Mouse (Mus musculus): ENCODE measurements around the gene Trim15. TPM values are rescaled to one million over a fixed set of nuclear protein-coding genes. Genes with fewer than 3 reads are reported as not detected.

The Trim15 gene
- polyA plus RNA-seq, 1 experiment from 2014 or later: 0.25 TPM

DNA sequence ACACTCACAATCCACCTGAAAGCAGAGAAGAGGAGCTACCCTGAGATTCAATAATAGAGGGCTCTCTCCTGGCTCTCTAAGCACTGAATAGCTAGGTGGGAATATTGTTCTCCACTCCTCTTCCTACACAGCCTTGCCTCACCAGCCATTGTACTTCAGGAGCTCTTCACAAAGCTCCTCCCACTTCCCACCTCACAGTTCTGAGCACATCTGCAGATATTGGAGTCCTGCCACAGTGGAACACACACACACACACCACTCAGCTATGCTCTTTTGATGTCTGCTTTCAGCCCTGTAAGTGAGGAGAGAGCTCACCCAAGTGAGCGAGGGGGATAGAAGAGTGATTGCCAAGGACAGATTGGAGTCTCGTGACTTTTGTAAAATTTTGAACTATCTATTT is 16.3 kb upstream of the Trim15 start:
- H3K27me3 ChIP-seq (replicated peaks; ENCODE audit: control insufficient read depth, insufficient read depth, low read length): no peaks in the 10 kb centered on the region
- H3K9ac ChIP-seq (replicated peaks; ENCODE audit: low read depth, low read length): no peak overlapping the region
- H3K9me3 ChIP-seq (ENCODE audit: control insufficient read depth, low read length): no peaks in the 10 kb centered on the region
- no peak overlapping the region for H3K4me2 ChIP-seq (ENCODE audit: low read length)
- H3K4me3 ChIP-seq (replicated peaks; ENCODE audit: low read length): no peak overlapping the region
- no peaks in the 10 kb centered on the region for H3K4me1 ChIP-seq (replicated peaks; ENCODE audit: control insufficient read depth, insufficient read depth, low read length)
- ATAC-seq: no peak
- 77% methylated on average over 2 of the region's 2 CpGs for WGBS
- no peaks in the 10 kb centered on the region for H3K36me3 ChIP-seq (ENCODE audit: control insufficient read depth, insufficient read depth)
- H3K27ac ChIP-seq (ENCODE audit: low read length): no peak overlapping the region

DNA sequence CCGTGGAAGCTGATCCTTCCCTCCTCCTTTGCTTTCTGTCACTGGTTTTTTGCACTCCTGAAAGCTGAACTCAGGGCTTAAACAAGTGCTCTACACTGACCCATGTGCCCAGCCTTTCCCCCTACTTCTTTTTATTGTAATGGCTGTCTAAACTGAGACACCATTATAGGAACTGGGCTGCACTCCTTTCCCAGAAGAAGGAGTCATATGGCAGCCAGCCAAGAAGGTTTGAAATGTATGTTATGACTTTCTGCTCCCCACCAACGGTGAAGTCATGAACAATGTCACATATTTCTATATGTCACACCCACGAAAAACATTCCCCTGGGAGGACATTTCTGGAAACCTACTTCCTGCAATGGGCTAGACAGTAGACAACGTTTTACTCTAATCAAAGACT is 7.6 kb upstream of the Trim15 start:
- Histone ChIP-seq H3K4me3 (replicated peaks; ENCODE audit: low read length) (no peak overlapping the region), H3K9ac (replicated peaks; ENCODE audit: low read depth, low read length) (no peak overlapping the region), H3K27me3 (replicated peaks; ENCODE audit: control insufficient read depth, insufficient read depth, low read length) (no peaks in the 10 kb centered on the region), H3K4me1 (replicated peaks; ENCODE audit: control insufficient read depth, insufficient read depth, low read length) (no peaks in the 10 kb centered on the region), H3K4me2 (ENCODE audit: low read length) (no peak overlapping the region), H3K27ac (ENCODE audit: low read length) (no peak overlapping the region), H3K36me3 (ENCODE audit: control insufficient read depth, insufficient read depth) (no peaks in the 10 kb centered on the region), H3K9me3 (ENCODE audit: control insufficient read depth, low read length) (no peaks in the 10 kb centered on the region)
- 75% methylated on average over 4 of the region's 4 CpGs for WGBS
- no peak for ATAC-seq

DNA sequence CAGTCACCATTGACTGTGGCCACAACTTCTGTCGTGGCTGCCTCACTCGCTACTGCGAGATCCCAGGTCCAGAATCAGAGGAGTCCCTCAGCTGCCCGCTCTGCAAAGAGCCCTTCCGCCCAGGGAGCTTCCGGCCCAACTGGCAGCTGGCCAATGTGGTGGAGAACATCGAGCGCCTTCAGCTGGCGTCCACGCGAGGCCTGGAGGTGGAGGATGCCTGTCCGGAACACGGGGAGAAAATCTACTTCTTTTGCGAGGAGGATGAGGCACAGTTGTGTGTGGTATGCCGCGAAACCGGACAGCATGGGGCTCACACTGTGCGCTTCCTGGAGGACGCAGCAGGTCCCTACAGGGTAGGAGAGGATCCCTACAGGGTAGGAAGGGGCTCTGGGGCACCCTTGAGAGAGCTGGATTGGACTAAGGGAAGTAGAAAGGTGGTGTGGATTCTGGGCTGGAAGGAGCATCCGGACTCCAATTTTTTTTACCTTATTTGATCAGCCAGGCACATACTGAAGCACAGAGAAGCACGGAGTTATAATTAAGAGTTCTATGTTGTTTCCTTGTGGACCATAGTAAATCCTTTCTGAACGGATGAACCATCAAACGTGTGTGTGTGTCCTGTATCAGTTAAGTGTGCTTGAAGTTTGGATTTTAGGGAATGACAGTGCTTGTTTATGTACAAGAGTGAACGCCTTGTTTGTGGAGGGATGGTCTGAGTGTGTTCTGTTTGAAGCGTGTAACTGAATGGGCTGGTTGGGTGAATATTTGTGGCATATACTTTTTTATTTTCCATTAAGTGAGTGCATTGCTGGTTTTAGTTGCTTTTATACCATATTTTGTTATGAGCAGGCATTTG is 3.2 kb upstream of the Trim15 start:
- peaks cover 6% of the 10 kb centered on the region for H3K4me1 ChIP-seq (replicated peaks; ENCODE audit: control insufficient read depth, insufficient read depth, low read length)
- no peaks in the 10 kb centered on the region for H3K9me3 ChIP-seq (ENCODE audit: control insufficient read depth, low read length)
- H3K36me3 ChIP-seq (ENCODE audit: control insufficient read depth, insufficient read depth): no peaks in the 10 kb centered on the region
- 77% methylated on average over 25 of the region's 25 CpGs for WGBS
- H3K4me3 ChIP-seq (replicated peaks; ENCODE audit: low read length): no peak overlapping the region
- ATAC-seq: no peak
- 0 out of 2 replicates have a peak, but pooled peaks cover 5% of the 10 kb centered on the region for H3K27me3 ChIP-seq (replicated peaks; ENCODE audit: control insufficient read depth, insufficient read depth, low read length)
- H3K9ac ChIP-seq (replicated peaks; ENCODE audit: low read depth, low read length): no peak overlapping the region
- no peak overlapping the region for H3K27ac ChIP-seq (ENCODE audit: low read length)
- no peak overlapping the region for H3K4me2 ChIP-seq (ENCODE audit: low read length)

DNA sequence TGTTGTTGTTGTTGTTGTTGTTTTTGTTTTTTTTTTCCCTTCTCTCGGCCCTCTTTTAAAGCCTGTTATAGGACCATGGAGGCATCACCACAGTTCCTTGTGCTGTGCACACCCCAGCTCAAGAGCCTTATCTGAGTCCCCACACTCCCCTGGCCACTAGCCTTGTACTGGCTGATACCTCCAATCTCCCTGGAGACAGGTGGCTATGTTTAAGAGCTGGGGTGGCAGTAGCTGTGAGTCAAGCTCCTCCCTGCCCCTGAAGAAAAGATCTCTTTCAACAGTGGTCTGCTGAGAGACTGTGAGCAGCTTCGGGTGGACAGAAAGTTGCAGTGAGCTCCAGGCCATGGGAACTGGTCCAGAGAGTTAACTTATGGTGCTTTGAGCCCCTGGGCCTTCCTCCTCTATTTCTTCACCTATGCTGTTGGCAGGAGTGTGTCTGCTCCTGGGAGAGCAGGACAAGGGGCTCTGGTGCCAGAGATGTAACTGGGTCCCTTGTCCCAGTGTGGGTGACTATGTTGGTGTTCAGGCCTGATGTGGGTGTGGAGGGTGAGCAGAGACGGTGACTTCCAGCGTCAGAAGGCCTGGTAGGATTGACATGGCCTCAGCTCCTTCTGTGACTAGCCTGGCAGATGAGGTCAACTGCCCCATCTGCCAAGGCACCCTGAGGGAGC is 2.4 kb upstream of the Trim15 start, which contains the start of gene Trim10:
Gene Trim10, plus strand, starts transcription at position 291 of the 671 bp plus-strand sequence.
- Histone ChIP-seq H3K27me3 (replicated peaks; ENCODE audit: control insufficient read depth, insufficient read depth, low read length) (0 out of 2 replicates have a peak, but pooled peaks cover 5% of the 10 kb centered on the region), H3K9ac (replicated peaks; ENCODE audit: low read depth, low read length) (no peak within 1 kb of the TSS), H3K4me2 (ENCODE audit: low read length) (no peak within 1 kb of the TSS), H3K4me1 (replicated peaks; ENCODE audit: control insufficient read depth, insufficient read depth, low read length) (peaks cover 6% of the 10 kb centered on the region), H3K9me3 (ENCODE audit: control insufficient read depth, low read length) (no peaks in the 10 kb centered on the region), H3K4me3 (replicated peaks; ENCODE audit: low read length) (no peak within 1 kb of the TSS), H3K36me3 (ENCODE audit: control insufficient read depth, insufficient read depth) (no peaks in the 10 kb centered on the region), H3K27ac (ENCODE audit: low read length) (no peak within 1 kb of the TSS)
- WGBS: 80% methylated on average over 4 of the region's 4 CpGs
- no peak for ATAC-seq

DNA sequence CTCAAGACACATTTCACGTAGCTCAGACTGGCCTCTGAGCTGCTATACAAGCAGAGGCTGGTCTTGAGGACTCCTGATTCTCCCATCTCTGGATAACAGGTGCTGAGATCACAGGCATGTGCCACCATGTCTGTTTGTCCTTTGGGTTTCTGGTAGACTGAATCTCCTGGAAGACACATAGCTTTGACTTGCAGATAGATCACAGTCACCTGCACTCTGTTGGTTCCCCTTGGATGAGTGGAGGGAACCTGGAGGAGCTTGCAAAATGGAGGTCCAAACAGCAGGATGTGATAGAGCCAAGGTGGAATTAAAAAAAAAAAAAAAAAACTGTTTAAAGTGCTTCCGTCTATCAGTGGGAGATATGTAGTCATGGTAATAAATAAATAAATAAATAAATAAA is 1.8 kb upstream of the Trim15 start:
- Histone ChIP-seq H3K27ac (ENCODE audit: low read length) (no peak overlapping the region), H3K27me3 (replicated peaks; ENCODE audit: control insufficient read depth, insufficient read depth, low read length) (0 out of 2 replicates have a peak, but pooled peaks cover 5% of the 10 kb centered on the region), H3K9me3 (ENCODE audit: control insufficient read depth, low read length) (no peaks in the 10 kb centered on the region), H3K36me3 (ENCODE audit: control insufficient read depth, insufficient read depth) (no peaks in the 10 kb centered on the region), H3K4me1 (replicated peaks; ENCODE audit: control insufficient read depth, insufficient read depth, low read length) (peaks cover 6% of the 10 kb centered on the region), H3K4me3 (replicated peaks; ENCODE audit: low read length) (no peak overlapping the region), H3K9ac (replicated peaks; ENCODE audit: low read depth, low read length) (no peak overlapping the region), H3K4me2 (ENCODE audit: low read length) (no peak overlapping the region)
- WGBS: 83% methylated on average over 2 of the region's 2 CpGs
- no peak for ATAC-seq

DNA sequence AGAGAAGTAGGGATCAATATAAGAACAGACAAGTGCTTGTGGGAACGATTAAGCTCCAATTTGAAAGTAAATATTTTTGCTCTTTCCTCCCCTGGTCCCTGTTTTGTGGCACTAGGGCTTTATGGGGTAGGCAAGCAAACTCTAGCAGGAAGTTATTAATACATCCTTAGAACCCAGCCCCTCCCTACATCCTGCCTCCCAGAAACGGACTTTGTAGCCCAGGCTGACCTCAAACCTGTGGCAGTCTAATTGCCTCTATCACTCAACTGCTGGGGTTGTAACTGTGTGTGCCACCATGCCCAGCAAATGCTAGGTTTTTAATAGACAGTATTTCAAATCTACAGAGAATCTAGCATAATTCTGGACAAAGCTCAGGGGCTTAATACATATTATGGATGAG is 5.3 kb downstream of the Trim15 start:
- no peak overlapping the region for H3K4me3 ChIP-seq (replicated peaks; ENCODE audit: low read length)
- no peak overlapping the region for H3K27ac ChIP-seq (ENCODE audit: low read length)
- no peak overlapping the region for H3K9ac ChIP-seq (replicated peaks; ENCODE audit: low read depth, low read length)
- no peaks in the 10 kb centered on the region for H3K27me3 ChIP-seq (replicated peaks; ENCODE audit: control insufficient read depth, insufficient read depth, low read length)
- peaks cover 17% of the 10 kb centered on the region; the same call in 1 of the 2 replicates for H3K36me3 ChIP-seq (ENCODE audit: control insufficient read depth, insufficient read depth)
- H3K4me1 ChIP-seq (replicated peaks; ENCODE audit: control insufficient read depth, insufficient read depth, low read length): peaks cover 2% of the 10 kb centered on the region; the same call in 1 of the 2 replicates
- no peak for ATAC-seq
- no peak overlapping the region for H3K4me2 ChIP-seq (ENCODE audit: low read length)
- 75% methylated on average over 2 of the region's 2 CpGs for WGBS
- H3K9me3 ChIP-seq (ENCODE audit: control insufficient read depth, low read length): no peaks in the 10 kb centered on the region

DNA sequence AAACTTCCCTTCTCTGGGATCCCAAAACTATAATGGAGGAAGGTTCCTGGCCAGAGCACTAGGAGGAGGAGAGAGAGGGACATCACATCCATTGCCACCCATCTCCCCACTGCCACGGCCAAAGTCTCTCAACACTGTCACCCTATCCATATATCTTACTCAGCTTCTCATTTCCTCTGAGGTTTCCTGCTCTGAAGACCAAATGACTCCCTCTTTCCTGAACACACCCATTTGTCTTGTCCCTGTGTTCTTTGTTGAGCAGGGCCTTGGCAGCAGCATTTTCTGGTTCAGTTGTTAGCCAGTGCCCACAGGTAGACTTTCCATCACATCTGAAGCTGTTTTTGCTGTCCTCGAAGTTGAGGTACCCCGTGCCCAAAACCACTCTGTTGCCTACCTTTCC is 8.8 kb downstream of the Trim15 start:
- no peak overlapping the region for H3K4me2 ChIP-seq (ENCODE audit: low read length)
- H3K27ac ChIP-seq (ENCODE audit: low read length): no peak overlapping the region
- H3K4me1 ChIP-seq (replicated peaks; ENCODE audit: control insufficient read depth, insufficient read depth, low read length): no peaks in the 10 kb centered on the region
- no peak overlapping the region for H3K9ac ChIP-seq (replicated peaks; ENCODE audit: low read depth, low read length)
- H3K4me3 ChIP-seq (replicated peaks; ENCODE audit: low read length): no peak overlapping the region
- H3K9me3 ChIP-seq (ENCODE audit: control insufficient read depth, low read length): no peaks in the 10 kb centered on the region
- no peak for ATAC-seq
- 94% methylated on average over 3 of the region's 3 CpGs for WGBS
- no peaks in the 10 kb centered on the region for H3K27me3 ChIP-seq (replicated peaks; ENCODE audit: control insufficient read depth, insufficient read depth, low read length)
- peaks cover 25% of the 10 kb centered on the region for H3K36me3 ChIP-seq (ENCODE audit: control insufficient read depth, insufficient read depth)

DNA sequence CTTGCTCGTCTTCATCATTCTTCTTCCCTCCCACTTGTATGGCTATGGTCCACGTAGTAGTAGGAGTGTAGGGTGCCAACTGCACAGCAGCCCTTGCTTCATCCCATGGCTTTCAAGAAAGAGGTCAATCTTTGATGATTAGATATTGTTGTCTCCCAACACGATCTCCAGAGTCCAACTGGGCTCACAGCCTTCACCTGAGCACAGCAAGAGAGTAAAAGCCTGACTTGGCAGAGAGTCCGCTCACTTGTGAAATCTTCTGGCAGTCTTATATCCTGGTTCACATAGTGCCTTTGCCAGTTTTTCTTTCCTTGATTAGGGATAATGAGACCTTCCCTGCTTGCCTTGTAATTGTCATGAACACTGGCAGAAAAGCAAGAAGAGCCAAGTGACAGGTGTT is 10.8 kb downstream of the Trim15 start:
- Histone ChIP-seq H3K27me3 (replicated peaks; ENCODE audit: control insufficient read depth, insufficient read depth, low read length) (no peaks in the 10 kb centered on the region), H3K36me3 (ENCODE audit: control insufficient read depth, insufficient read depth) (peaks cover 25% of the 10 kb centered on the region), H3K27ac (ENCODE audit: low read length) (no peak overlapping the region), H3K9me3 (ENCODE audit: control insufficient read depth, low read length) (no peaks in the 10 kb centered on the region), H3K4me2 (ENCODE audit: low read length) (no peak overlapping the region), H3K4me1 (replicated peaks; ENCODE audit: control insufficient read depth, insufficient read depth, low read length) (no peaks in the 10 kb centered on the region), H3K9ac (replicated peaks; ENCODE audit: low read depth, low read length) (no peak overlapping the region), H3K4me3 (replicated peaks; ENCODE audit: low read length) (no peak overlapping the region)
- WGBS: 90% methylated on average over 4 of the region's 4 CpGs
- ATAC-seq: no peak

DNA sequence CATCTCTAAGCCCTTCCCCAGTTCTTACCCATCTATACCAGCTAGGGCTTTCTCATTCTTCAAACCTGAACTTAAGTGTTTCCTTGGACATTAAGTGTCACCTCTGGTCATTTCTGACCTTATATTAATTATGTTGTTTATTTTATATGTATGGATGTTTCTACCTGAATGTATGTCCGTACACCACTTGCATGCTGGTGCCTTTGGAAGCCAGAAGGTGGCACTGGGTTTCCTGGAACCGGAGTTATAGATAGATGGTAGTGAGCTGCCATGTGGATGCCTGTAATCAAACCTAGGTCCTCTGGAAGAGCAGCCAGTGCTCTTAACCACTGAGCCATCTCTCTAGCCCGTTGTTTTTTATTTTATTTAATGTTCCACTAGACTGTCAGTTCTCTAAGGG is 11.5 kb downstream of the Trim15 start:
- H3K27ac ChIP-seq (ENCODE audit: low read length): no peak overlapping the region
- no peaks in the 10 kb centered on the region for H3K4me1 ChIP-seq (replicated peaks; ENCODE audit: control insufficient read depth, insufficient read depth, low read length)
- peaks cover 25% of the 10 kb centered on the region for H3K36me3 ChIP-seq (ENCODE audit: control insufficient read depth, insufficient read depth)
- no peak for ATAC-seq
- H3K9ac ChIP-seq (replicated peaks; ENCODE audit: low read depth, low read length): no peak overlapping the region
- H3K4me3 ChIP-seq (replicated peaks; ENCODE audit: low read length): no peak overlapping the region
- H3K9me3 ChIP-seq (ENCODE audit: control insufficient read depth, low read length): no peaks in the 10 kb centered on the region
- no peaks in the 10 kb centered on the region for H3K27me3 ChIP-seq (replicated peaks; ENCODE audit: control insufficient read depth, insufficient read depth, low read length)
- no peak overlapping the region for H3K4me2 ChIP-seq (ENCODE audit: low read length)
- 93% methylated on average over 3 of the region's 3 CpGs for WGBS

Measured in forebrain, embryonic 16.5 days (tissue).